Mouse (Mus musculus) C2C12 (cell line): Measurements from ENCODE around the gene Zbtb9.

Experiments
- CEBPB ChIP-seq: IDR thresholded peaks from one replicate; pipeline ENCODE4 v1.6.1; 2011; ENCODE audit warnings: low read depth, mild to moderate bottlenecking, control low read depth, moderate library complexity
- CTCF ChIP-seq: IDR thresholded peaks from one replicate; pipeline ENCODE4 v1.5.1; 2011; ENCODE audit not compliant: control insufficient read depth, insufficient read depth, insufficient read length
- MAX ChIP-seq: IDR thresholded peaks from one replicate; pipeline ENCODE4 v1.6.1; 2011; ENCODE audit warnings: mild to moderate bottlenecking, control low read depth
- MYOD1 ChIP-seq: IDR thresholded peaks from one replicate; pipeline ENCODE4 v1.6.1; 2011; ENCODE audit warnings: low read depth; ENCODE audit not compliant: control insufficient read depth, insufficient read length
- MYOG ChIP-seq: IDR thresholded peaks from one replicate; pipeline ENCODE4 v1.6.1; 2011; ENCODE audit not compliant: control insufficient read depth, insufficient read length; ENCODE audit errors: extremely low read depth
- USF1 ChIP-seq: IDR thresholded peaks from one replicate; pipeline ENCODE4 v1.6.1; 2011; ENCODE audit warnings: low read depth, mild to moderate bottlenecking, control low read depth, moderate library complexity

- TF ChIP-seq MAX, result no peak
- TF ChIP-seq USF1, result no peak
- no peak for TF ChIP-seq CTCF
- no peak for TF ChIP-seq MYOD1
- TF ChIP-seq MYOG, result no peak
- no peak for TF ChIP-seq CEBPB
Measured at GRCm38 (mm10) chr17:27045164-27045563, 72.2 kb downstream of the Zbtb9 start.
